Mouse (Mus musculus) E14TG2a.4 (cell line): ENCODE data around the gene Tfip11.

Experiments
- CTCF ChIP-seq: conservative IDR thresholded peaks from 2 replicates; pipeline ENCODE4 v1.5.1; 2014; ENCODE audit warnings: low read length
- NANOG ChIP-seq: IDR thresholded peaks from 2 replicates; pipeline ENCODE4 v1.6.1; 2014; ENCODE audit warnings: borderline replicate concordance, low read length, mixed read lengths

GRCm38 (mm10) chr5:112368666-112369065 is 42.5 kb downstream of the Tfip11 start:
- TF ChIP-seq CTCF (no peak), NANOG (no peak)
